Comparison of ENCODE assay signal across 9 mouse cellular contexts in the genomic region with DNA sequence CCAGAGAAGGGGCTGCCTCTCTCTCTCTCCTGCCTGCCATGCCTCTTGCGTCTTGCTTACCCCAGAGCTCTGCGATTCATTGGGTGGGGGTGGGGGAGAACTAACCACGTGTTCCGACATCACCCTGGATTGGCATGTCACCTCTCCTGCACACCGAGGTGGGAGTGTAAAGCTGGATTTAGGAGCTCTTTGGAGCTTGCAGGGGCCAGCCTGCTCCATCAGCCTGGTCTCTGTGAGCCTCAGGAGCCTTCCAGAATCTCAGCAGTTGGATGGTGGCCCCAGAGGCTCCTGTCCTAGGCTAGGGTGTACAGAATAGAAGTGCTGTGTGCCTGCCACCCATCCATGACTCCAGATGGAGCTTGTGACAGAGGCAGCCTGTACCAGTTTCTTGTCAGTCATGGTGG. TPM values are rescaled to one million over a fixed set of nuclear protein-coding genes. Genes with fewer than 3 reads are reported as not detected.
DNase-seq lines count a peak whose midpoint lies in the region; ATAC-seq and TF ChIP-seq lines count a peak whose summit lies in the region.
"Had no signal": no experiment of that assay in that cellular context is flagged by ENCODE, and none has a peak within 500 bp of the region (broad histone marks: within the 10 kb centered on the region; RNA-seq: fewer than 3 reads in every experiment).

No protein-coding gene starts in this region.

- peaks cover 59% of the 10 kb centered on the region for H3K4me1 ChIP-seq in hindbrain, embryonic 10.5 days (replicated peaks)
- peaks cover 5% of the 10 kb centered on the region; the same call in 1 of the 2 replicates for H3K4me1 ChIP-seq in hindbrain, embryonic 11.5 days (replicated peaks; ENCODE audit: control insufficient read depth, insufficient read depth, low read length)
- peaks cover 20% of the 10 kb centered on the region for H3K4me1 ChIP-seq in brown adipose tissue, adult 24 weeks (ENCODE audit: control insufficient read depth, insufficient read depth, insufficient read length, low read length)
- H3K4me1 ChIP-seq in forebrain, postnatal 0 days (ENCODE audit: insufficient read depth): peaks cover 15% of the 10 kb centered on the region
- H3K4me1 ChIP-seq in midbrain, embryonic 12.5 days: peaks cover 21% of the 10 kb centered on the region

- no peak overlapping the region for H3K9ac ChIP-seq in hindbrain, embryonic 11.5 days (ENCODE audit: low read depth, low read length)
- H3K9ac ChIP-seq in forebrain, postnatal 0 days: peak overlapping the region; percentile 88; the same call in 1 of the 2 replicates
- 0 out of 2 replicates have a peak overlapping the region, but pooled peaks have one; percentile 1 for H3K9ac ChIP-seq in midbrain, embryonic 12.5 days (replicated peaks)

- peaks cover 37% of the 10 kb centered on the region for H3K27me3 ChIP-seq in hindbrain, embryonic 10.5 days (ENCODE audit: insufficient read depth, poor library complexity, severe bottlenecking)
- H3K27me3 ChIP-seq in hindbrain, embryonic 11.5 days (ENCODE audit: control insufficient read depth, insufficient read depth, low read length): no peaks in the 10 kb centered on the region
- no peaks in the 10 kb centered on the region for H3K27me3 ChIP-seq in forebrain, postnatal 0 days (ENCODE audit: insufficient read depth, low read length)
- peaks cover 25% of the 10 kb centered on the region for H3K27me3 ChIP-seq in midbrain, embryonic 12.5 days

- DNase-seq in hindbrain, embryonic 10.5 days (ENCODE audit: low spot score): no peak
- DNase-seq in hindbrain, embryonic 11.5 days (ENCODE audit: low spot score): no peak
- DNase-seq in forebrain, postnatal 0 days: no peak
- no peak for DNase-seq in thymus, postnatal 10 days (ENCODE audit: low spot score in 2 of 2)
- DNase-seq in kidney, postnatal 4 days: no peak

- TF ChIP-seq CTCF in forebrain, postnatal 0 days (IDR thresholded peaks at IDR 0.05; ENCODE audit: low read depth): no peak

- H3K9me3 ChIP-seq in hindbrain, embryonic 10.5 days: no peaks in the 10 kb centered on the region
- no peaks in the 10 kb centered on the region for H3K9me3 ChIP-seq in hindbrain, embryonic 11.5 days (ENCODE audit: control insufficient read depth, low read length)
- H3K9me3 ChIP-seq in forebrain, postnatal 0 days (ENCODE audit: low read length): no peaks in the 10 kb centered on the region
- no peaks in the 10 kb centered on the region for H3K9me3 ChIP-seq in midbrain, embryonic 12.5 days
- H3K9me3 ChIP-seq: megakaryocyte, embryonic 14.5 days had no signal

- no peak for ATAC-seq in hindbrain, embryonic 11.5 days (ENCODE audit: low FRiP score)
- ATAC-seq in forebrain, postnatal 0 days: peak; percentile 53; the same call in 1 of the 2 replicates
- ATAC-seq in midbrain, embryonic 12.5 days (ENCODE audit: low FRiP score, low read depth): no peak
- no peak for ATAC-seq in activated CD4-positive, CD25-positive, alpha-beta regulatory T cell, adult 4 months

- WGBS in hindbrain, embryonic 10.5 days: 56% methylated on average over 5 of the region's 5 CpGs
- WGBS in hindbrain, embryonic 11.5 days: 51% methylated on average over 5 of the region's 5 CpGs
- 21% methylated on average over 5 of the region's 5 CpGs for WGBS in forebrain, postnatal 0 days
- WGBS in midbrain, embryonic 12.5 days: 43% methylated on average over 5 of the region's 5 CpGs

- peak overlapping the region; percentile 78; the same call in 1 of the 2 replicates for H3K4me3 ChIP-seq in hindbrain, embryonic 10.5 days
- no peak overlapping the region for H3K4me3 ChIP-seq in hindbrain, embryonic 11.5 days (ENCODE audit: low read depth, low read length)
- peak overlapping the region; percentile 85 for H3K4me3 ChIP-seq in brown adipose tissue, adult 24 weeks (ENCODE audit: insufficient read depth, low read depth, low read length)
- no peak overlapping the region; the same call in 1 of the 2 replicates for H3K4me3 ChIP-seq in forebrain, postnatal 0 days (ENCODE audit: low read depth, low read length)
- no peak overlapping the region for H3K4me3 ChIP-seq in midbrain, embryonic 12.5 days

- H3K4me2 ChIP-seq in hindbrain, embryonic 11.5 days (replicated peaks; ENCODE audit: low read depth, low read length): no peak overlapping the region
- H3K4me2 ChIP-seq in forebrain, postnatal 0 days (ENCODE audit: low read depth): peak overlapping the region; percentile 96
- H3K4me2 ChIP-seq in midbrain, embryonic 12.5 days (replicated peaks): peak overlapping the region; percentile 90

- no peak overlapping the region for H3K27ac ChIP-seq in hindbrain, embryonic 10.5 days
- H3K27ac ChIP-seq in hindbrain, embryonic 11.5 days (ENCODE audit: low read depth, low read length): no peak overlapping the region
- H3K27ac ChIP-seq in brown adipose tissue, adult 24 weeks (replicated peaks; ENCODE audit: low read depth, low read length): peak overlapping the region; percentile 68
- peak overlapping the region; percentile 88; the same call in 1 of the 2 replicates for H3K27ac ChIP-seq in forebrain, postnatal 0 days (ENCODE audit: low read depth, low read length)
- H3K27ac ChIP-seq in midbrain, embryonic 12.5 days (replicated peaks): peak overlapping the region; percentile 20; the same call in 1 of the 2 replicates

- H3K36me3 ChIP-seq in hindbrain, embryonic 10.5 days: no peaks in the 10 kb centered on the region
- H3K36me3 ChIP-seq in hindbrain, embryonic 11.5 days (ENCODE audit: control insufficient read depth, insufficient read depth, low read length): no peaks in the 10 kb centered on the region
- no peaks in the 10 kb centered on the region for H3K36me3 ChIP-seq in forebrain, postnatal 0 days (ENCODE audit: insufficient read depth)
- H3K36me3 ChIP-seq in midbrain, embryonic 12.5 days: no peaks in the 10 kb centered on the region

RNA-seq across cellular contexts. Expression of a gene that starts 56.0 kb away (rescaled TPM):
- 1.0 and 2.1 TPM in 2 replicates for polyA plus RNA-seq in hindbrain, embryonic 10.5 days (2016; fragmentation: Nextera tagmentation; extraction: Ambion mirVana)
- 4.0 and 5.0 TPM in 2 replicates for polyA plus RNA-seq in hindbrain, embryonic 11.5 days (2014; fragmentation: Nextera tagmentation; extraction: Ambion mirVana)
- polyA plus RNA-seq in brown adipose tissue, adult 24 weeks (2012; ENCODE audit: insufficient read depth, insufficient read length, missing spikeins): 23.3 and 29.1 TPM in 2 replicates
- total RNA-seq in forebrain, postnatal 0 days (2014; rRNA removed): 169 and 211 TPM in 2 replicates
- polyA plus RNA-seq in forebrain, postnatal 0 days (2015; fragmentation: Nextera tagmentation; extraction: Ambion mirVana): 7.0 and 10.0 TPM in 2 replicates
- polyA plus RNA-seq in midbrain, embryonic 12.5 days (2016; fragmentation: Nextera tagmentation; extraction: Ambion mirVana): 6.2 TPM in 2 replicates
- polyA plus RNA-seq in activated CD4-positive, CD25-positive, alpha-beta regulatory T cell, adult 4 months (2017; shearing (Covaris generic)): under 1 TPM; 0.19 to 0.24 TPM

Comparison
In these comparisons a context has a peak if more than half of its experiments do, and no peak if none do; other contexts are left out.
1. H3K4me3 ChIP-seq: peak in hindbrain, embryonic 10.5 days (single experiment) and brown adipose tissue, adult 24 weeks (single experiment); none in hindbrain, embryonic 11.5 days (single experiment), forebrain, postnatal 0 days (single experiment) and midbrain, embryonic 12.5 days (single experiment).
2. H3K27ac ChIP-seq: peak in brown adipose tissue, adult 24 weeks (single experiment), forebrain, postnatal 0 days (single experiment) and midbrain, embryonic 12.5 days (single experiment); none in hindbrain, embryonic 10.5 days (single experiment) and hindbrain, embryonic 11.5 days (single experiment).